In genomic region chr8:105265128-105265527, GRCm38 (mm10) we compare ENCODE assay signal across 8 mouse cellular contexts. TPM values are rescaled to one million over a fixed set of nuclear protein-coding genes. Genes with fewer than 3 reads are reported as not detected.
DNase-seq lines count a peak whose midpoint lies in the region; ATAC-seq and TF ChIP-seq lines count a peak whose summit lies in the region.

No protein-coding gene starts in this region.

- no peaks in the 10 kb centered on the region for H3K9me3 ChIP-seq in MEL (replicated peaks; ENCODE audit: insufficient read depth, low read length)
- H3K9me3 ChIP-seq in midbrain, embryonic 12.5 days = 0 out of 2 replicates have a peak, but pooled peaks cover 3% of the 10 kb centered on the region

- H3K36me3 ChIP-seq in C2C12 (ENCODE audit: control insufficient read depth, insufficient read depth) (peaks cover 6% of the 10 kb centered on the region), MEL (ENCODE audit: control insufficient read depth in 1 of 2, insufficient read depth in 2 of 2, low read length in 2 of 2) (peaks cover 0 to 25% of the 10 kb centered on the region in 2 experiments; a peak in 2 of 4 replicates)
- H3K36me3 ChIP-seq in midbrain, embryonic 12.5 days = no peaks in the 10 kb centered on the region

- peak overlapping the region; percentile 71 for H3K4me3 ChIP-seq in C2C12 (ENCODE audit: insufficient read depth, poor library complexity, severe bottlenecking)
- peak overlapping the region; percentile 84 to 98 for H3K4me3 ChIP-seq in MEL (ENCODE audit: control insufficient read depth in 1 of 2, insufficient read depth in 1 of 2, low read depth in 2 of 2, low read length in 2 of 2)
- H3K4me3 ChIP-seq in midbrain, embryonic 12.5 days = peak overlapping the region; percentile 63; the same call in 1 of the 2 replicates

- DNase-seq in MEL (ENCODE audit: low read depth, low spot score) = peak; percentile 89
- peak; percentile 42 to 48 for DNase-seq in kidney, postnatal 36 days
- DNase-seq in right cerebral cortex, postnatal 25 days = no peak
- DNase-seq in right cerebral cortex, adult 18-20 months = no peak

- WGBS in midbrain, embryonic 12.5 days = 20% methylated on average over 10 of the region's 10 CpGs

- peak overlapping the region; percentile 91 for H3ac ChIP-seq in C2C12 (ENCODE audit: control insufficient read depth, insufficient read length, low read depth)

- H3K27ac ChIP-seq in MEL (ENCODE audit: control insufficient read depth, low read depth, low read length) = peak overlapping the region; percentile 77
- H3K27ac ChIP-seq in midbrain, embryonic 12.5 days (replicated peaks) = no peak overlapping the region

- H3K79me3 ChIP-seq in C2C12 (ENCODE audit: low read depth) = peaks cover 3% of the 10 kb centered on the region

- TF ChIP-seq POLR2A in MEL (IDR thresholded peaks at IDR 0.05; ENCODE audit: control insufficient read depth in 1 of 2, insufficient read depth in 1 of 2, low read depth in 1 of 2, low read length in 2 of 2, poor library complexity in 1 of 2) = peak in 1 of 2 experiments; percentile 39; a peak in 1 of 4 replicates

- peaks cover 7 to 40% of the 10 kb centered on the region in 2 experiments for H3K4me1 ChIP-seq in MEL (ENCODE audit: control insufficient read depth in 1 of 2, insufficient read depth in 2 of 2, low read length in 2 of 2)
- peaks cover 33% of the 10 kb centered on the region for H3K4me1 ChIP-seq in midbrain, embryonic 12.5 days

- peak overlapping the region; percentile 78 for H3K4me2 ChIP-seq in midbrain, embryonic 12.5 days (replicated peaks)

- no peak for TF ChIP-seq RAD21 in MEL (IDR thresholded peaks at IDR 0.05; ENCODE audit: low read depth, low read length)

- no peak for TF ChIP-seq CTCF in C2C12 (IDR thresholded peaks at IDR 0.05; ENCODE audit: control insufficient read depth, insufficient read depth, insufficient read length)
- TF ChIP-seq CTCF in MEL (IDR thresholded peaks at IDR 0.05 in 2 of 3, conservative IDR thresholded peaks at IDR 0.05 in 1 of 3; ENCODE audit: control insufficient read depth in 1 of 3, insufficient read depth in 1 of 3, low read depth in 2 of 3, low read length in 3 of 3, poor library complexity in 1 of 3, severe bottlenecking in 1 of 3) = no peak

- ATAC-seq in granulocyte monocyte progenitor cell, adult 5-6 weeks (replicated peaks; ENCODE audit: poor library complexity, severe bottlenecking) = peak; percentile 54
- no peak for ATAC-seq in midbrain, embryonic 12.5 days (ENCODE audit: low FRiP score, low read depth)
- ATAC-seq in erythroid progenitor cell, adult 5-6 weeks (replicated peaks; ENCODE audit: low FRiP score, poor library complexity, severe bottlenecking) = no peak

- TF ChIP-seq EP300 in MEL (IDR thresholded peaks at IDR 0.05; ENCODE audit: low read depth in 1 of 2, low read length in 2 of 2) = no peak

- H3K9ac ChIP-seq in MEL (ENCODE audit: control insufficient read depth, low read depth, low read length, poor library complexity, severe bottlenecking) = peak overlapping the region; percentile 87
- H3K9ac ChIP-seq in midbrain, embryonic 12.5 days (replicated peaks) = no peak overlapping the region

- peaks cover 16% of the 10 kb centered on the region for H3K79me2 ChIP-seq in C2C12 (ENCODE audit: control insufficient read depth, insufficient read depth)
- peaks cover 15% of the 10 kb centered on the region for H3K79me2 ChIP-seq in MEL (ENCODE audit: control insufficient read depth, insufficient read depth, low read length, poor library complexity)

- H3K27me3 ChIP-seq in C2C12 (ENCODE audit: control insufficient read depth, insufficient read depth, insufficient read length) = no peaks in the 10 kb centered on the region
- H3K27me3 ChIP-seq in MEL (ENCODE audit: control insufficient read depth in 1 of 2, insufficient read depth in 2 of 2, low read length in 2 of 2) = no peaks in the 10 kb centered on the region
- H3K27me3 ChIP-seq in midbrain, embryonic 12.5 days = peaks cover 96% of the 10 kb centered on the region

TF ChIP-seq in C2C12, 6 proteins besides CTCF, POLR2A, EP300 and RAD21:
- TF ChIP-seq MYOD1 (IDR thresholded peaks at IDR 0.05; ENCODE audit: control insufficient read depth, insufficient read length, low read depth) (no peak), MAX (IDR thresholded peaks at IDR 0.05) (no peak), MYOG (IDR thresholded peaks at IDR 0.05; ENCODE audit: control insufficient read depth, extremely low read depth, insufficient read length) (no peak), FOSL1 (IDR thresholded peaks at IDR 0.05; ENCODE audit: insufficient read depth, low read length, poor library complexity, severe bottlenecking) (no peak), USF1 (IDR thresholded peaks at IDR 0.05; ENCODE audit: low read depth) (no peak), CEBPB (IDR thresholded peaks at IDR 0.05; ENCODE audit: low read depth) (no peak)
TF ChIP-seq in C2C12: peak in this region for 0.

TF ChIP-seq in MEL, 35 proteins besides CTCF, POLR2A, EP300 and RAD21 (continues in another document):
- no peak for TF ChIP-seq POLR2AphosphoS5 (IDR thresholded peaks at IDR 0.05; ENCODE audit: borderline replicate concordance, low read depth, low read length)
- no peak for TF ChIP-seq JUND (IDR thresholded peaks at IDR 0.05; ENCODE audit: low read depth, low read length)
- no peak for TF ChIP-seq ZC3H11A (IDR thresholded peaks at IDR 0.05; ENCODE audit: low read depth, low read length)
- TF ChIP-seq ZMIZ1 (IDR thresholded peaks at IDR 0.05; ENCODE audit: low read depth, low read length) = no peak
- peak; percentile 71 for TF ChIP-seq MAX (IDR thresholded peaks at IDR 0.05; ENCODE audit: low read length)
- TF ChIP-seq MYB (IDR thresholded peaks at IDR 0.05; ENCODE audit: low read depth, low read length) = peak; percentile 39; the same call in 1 of the 2 replicates

RNA-seq across cellular contexts. Expression of gene Fbxl8, which starts 0.7 kb away (rescaled TPM):
- polyA plus RNA-seq in C2C12 (2012; fragmentation: generic; extraction: Trizol) = 7.6 TPM
- 4.1 and 4.8 TPM in 2 replicates for total RNA-seq in MEL (2012; rRNA removed)
- 1 to 10 TPM in 1 of 2 experiments, not detected in 1; 7.2 TPM for polyA plus RNA-seq in MEL (2012; ENCODE audit: insufficient read depth in 1 of 2, insufficient read length in 2 of 2, low read depth in 1 of 2, low replicate concordance in 2 of 2, missing spikeins in 1 of 2)
- 0.21 and 4.4 TPM in 2 replicates for total RNA-seq in granulocyte monocyte progenitor cell, adult 5-6 weeks (2014; fragmentation: Nextera tagmentation)
- 1.7 and 3.6 TPM in 2 replicates for total RNA-seq in granulocyte monocyte progenitor cell, adult 5-6 weeks (2017)
- polyA plus RNA-seq in midbrain, embryonic 12.5 days (2016; fragmentation: Nextera tagmentation; extraction: Ambion mirVana) = 0.77 and 0.87 TPM in 2 replicates
- 2.5 TPM in 1 of 2 replicates, not detected in the other for total RNA-seq in erythroid progenitor cell, adult 5-6 weeks (2015; ENCODE audit: low replicate concordance)
- total RNA-seq in erythroid progenitor cell, adult 5-6 weeks (2017; ENCODE audit: low replicate concordance) = 0.08 TPM in 1 of 2 replicates, not detected in the other

RNA-seq across cellular contexts. Expression of gene Tradd, which starts 0.7 kb away (rescaled TPM):
- polyA plus RNA-seq in C2C12 (2012; fragmentation: generic; extraction: Trizol) (27.3 TPM), MEL (2012; ENCODE audit: insufficient read depth in 1 of 2, insufficient read length in 2 of 2, low read depth in 1 of 2, low replicate concordance in 2 of 2, missing spikeins in 1 of 2) (10 to 100 TPM in 1 of 2 experiments, not detected in 1; 33.5 TPM)
- 29.0 and 31.0 TPM in 2 replicates for total RNA-seq in MEL (2012; rRNA removed)
- total RNA-seq in granulocyte monocyte progenitor cell, adult 5-6 weeks (2014; fragmentation: Nextera tagmentation) = 8.7 and 9.4 TPM in 2 replicates
- total RNA-seq in granulocyte monocyte progenitor cell, adult 5-6 weeks (2017) = 15.8 and 21.0 TPM in 2 replicates
- polyA plus RNA-seq in midbrain, embryonic 12.5 days (2016; fragmentation: Nextera tagmentation; extraction: Ambion mirVana) = 11.0 and 14.6 TPM in 2 replicates
- total RNA-seq in erythroid progenitor cell, adult 5-6 weeks (2015; ENCODE audit: low replicate concordance) = 5.8 and 6.7 TPM in 2 replicates
- total RNA-seq in erythroid progenitor cell, adult 5-6 weeks (2017; ENCODE audit: low replicate concordance) = 2.7 TPM in 1 of 2 replicates, not detected in the other

RNA-seq across cellular contexts. Expression of gene Hsf4, which starts 4.5 kb away (rescaled TPM):
- polyA plus RNA-seq in C2C12 (2012; fragmentation: generic; extraction: Trizol) (3.4 TPM), MEL (2012; ENCODE audit: insufficient read depth in 1 of 2, insufficient read length in 2 of 2, low read depth in 1 of 2, low replicate concordance in 2 of 2, missing spikeins in 1 of 2) (1 to 10 TPM in 1 of 2 experiments, not detected in 1; 7.1 TPM)
- total RNA-seq in MEL (2012; rRNA removed) = 1.4 and 1.7 TPM in 2 replicates
- not detected in 2 replicates for total RNA-seq in granulocyte monocyte progenitor cell, adult 5-6 weeks (2014; fragmentation: Nextera tagmentation)
- not detected in 2 replicates for total RNA-seq in granulocyte monocyte progenitor cell, adult 5-6 weeks (2017)
- 0.14 TPM in 1 of 2 replicates, not detected in the other for polyA plus RNA-seq in midbrain, embryonic 12.5 days (2016; fragmentation: Nextera tagmentation; extraction: Ambion mirVana)
- total RNA-seq in erythroid progenitor cell, adult 5-6 weeks (2015; ENCODE audit: low replicate concordance) = not detected in 2 replicates
- not detected in 2 replicates for total RNA-seq in erythroid progenitor cell, adult 5-6 weeks (2017; ENCODE audit: low replicate concordance)

RNA-seq across cellular contexts. Expression of gene B3gnt9, which starts 10.2 kb away (rescaled TPM):
- polyA plus RNA-seq in C2C12 (2012; fragmentation: generic; extraction: Trizol) (7.6 TPM), MEL (2012; ENCODE audit: insufficient read depth in 1 of 2, insufficient read length in 2 of 2, low read depth in 1 of 2, low replicate concordance in 2 of 2, missing spikeins in 1 of 2) (1 to 10 TPM in 1 of 2 experiments, not detected in 1; 4.7 TPM)
- total RNA-seq in MEL (2012; rRNA removed) = 2.7 and 2.8 TPM in 2 replicates
- 0.32 TPM in 1 of 2 replicates, not detected in the other for total RNA-seq in granulocyte monocyte progenitor cell, adult 5-6 weeks (2014; fragmentation: Nextera tagmentation)
- 1.0 TPM in 1 of 2 replicates, not detected in the other for total RNA-seq in granulocyte monocyte progenitor cell, adult 5-6 weeks (2017)
- polyA plus RNA-seq in midbrain, embryonic 12.5 days (2016; fragmentation: Nextera tagmentation; extraction: Ambion mirVana) = 7.6 and 9.8 TPM in 2 replicates
- 1.7 and 2.9 TPM in 2 replicates for total RNA-seq in erythroid progenitor cell, adult 5-6 weeks (2015; ENCODE audit: low replicate concordance)
- total RNA-seq in erythroid progenitor cell, adult 5-6 weeks (2017; ENCODE audit: low replicate concordance) = 0.77 TPM in 1 of 2 replicates, not detected in the other

RNA-seq across cellular contexts. Expression of gene Nol3, which starts 10.8 kb away (rescaled TPM):
- polyA plus RNA-seq in C2C12 (2012; fragmentation: generic; extraction: Trizol) = 9.8 TPM
- 0.69 and 0.89 TPM in 2 replicates for total RNA-seq in MEL (2012; rRNA removed)
- polyA plus RNA-seq in MEL (2012; ENCODE audit: insufficient read depth in 1 of 2, insufficient read length in 2 of 2, low read depth in 1 of 2, low replicate concordance in 2 of 2, missing spikeins in 1 of 2) = under 1 TPM in 1 of 2 experiments, not detected in 1; 0.63 TPM
- total RNA-seq in granulocyte monocyte progenitor cell, adult 5-6 weeks (2014; fragmentation: Nextera tagmentation) = not detected in 2 replicates
- total RNA-seq in granulocyte monocyte progenitor cell, adult 5-6 weeks (2017) = not detected in 2 replicates
- polyA plus RNA-seq in midbrain, embryonic 12.5 days (2016; fragmentation: Nextera tagmentation; extraction: Ambion mirVana) = 3.3 and 3.9 TPM in 2 replicates
- not detected in 2 replicates for total RNA-seq in erythroid progenitor cell, adult 5-6 weeks (2015; ENCODE audit: low replicate concordance)
- total RNA-seq in erythroid progenitor cell, adult 5-6 weeks (2017; ENCODE audit: low replicate concordance) = not detected in 2 replicates

Comparison
In these comparisons a context has a peak if more than half of its experiments do, and no peak if none do; other contexts are left out.
1. DNase-seq: peak in MEL (single experiment) and kidney, postnatal 36 days (2 of 2); none in right cerebral cortex, postnatal 25 days (single experiment) and right cerebral cortex, adult 18-20 months (single experiment).
2. Peak in every context shown above with its lines, with median percentiles within 50 percentile points of each other: H3K4me3 ChIP-seq.